Mouse (Mus musculus) Patski (cell line): ENCODE data around the gene 1500009C09Rik. TPM values are rescaled to one million over a fixed set of nuclear protein-coding genes. Genes with fewer than 3 reads are reported as not detected.

Experiments
- ATAC-seq: fragments of 100-300 bp; one replicate; pipeline ENCODE4 v1.8.0; 2021
- CTCF ChIA-PET: fragments of 350-600 bp; sonication (Branson Sonifier 250); formaldehyde crosslinking; loops from one replicate; lab custom pipeline; 2022; ENCODE audit warnings: inconsistent platforms; lab: Charles Lee
- POLR2A ChIA-PET: fragments of 350-600 bp; sonication (Branson Sonifier 250); formaldehyde crosslinking; loops from one replicate; lab custom pipeline; 2022; ENCODE audit warnings: antibody characterized with exemption, inconsistent platforms; lab: Charles Lee
- DNase-seq: peaks from one replicate; pipeline ENCODE4 v3.0.0-alpha.2; 2011; ENCODE audit warnings: low read depth, low spot score
- H3K27me3 ChIP-seq: fragments of 371-371 bp; one replicate; pipeline ENCODE4 v1.5.1; 2021
- CTCF ChIP-seq: fragments of 100-300 bp; IDR thresholded peaks from one replicate; pipeline ENCODE4 v1.5.1; 2021
- in situ Hi-C: fragments of 300-500 bp; cut with MboI; formaldehyde crosslinking; loops from 3 replicates; pipeline ENCODE4 v1.11.1; 2018; ENCODE audit warnings: low pct_unique_long_range_greater_than_20kb, mixed read lengths
- polyA plus RNA-seq: library from polyadenylated mRNA; unstranded; gene quantifications from one replicate; pipeline ENCODE4 v1.2.3, GENCODE M21; 2021

The 1500009C09Rik gene
- polyA plus RNA-seq, 1 experiment from 2014 or later, result not detected

GRCm38 (mm10) chr15:82220003-82220675 lies 32.1 kb upstream of the 1500009C09Rik start:
- in situ Hi-C loops, result no loop called here
- H3K27me3 ChIP-seq, result peaks cover 13% of the 10 kb centered on the region
- no peak for TF ChIP-seq CTCF
- CTCF ChIA-PET, result no interaction called here
- POLR2A ChIA-PET, result no interaction called here
- DNase-seq, result no peak
- ATAC-seq, result no peak

- H3K27me3 ChIP-seq, result peaks cover 13% of the 10 kb centered on the region
- in situ Hi-C loops, result no loop called here
Measured at GRCm38 (mm10) chr15:82221104-82221860, 30.9 kb upstream of the 1500009C09Rik start.

GRCm38 (mm10) chr15:82223251-82223650 lies 28.9 kb upstream of the 1500009C09Rik start:
- no peak for ATAC-seq
- ChIA-PET POLR2A (no interaction called here), CTCF (no interaction called here)
- no peak for TF ChIP-seq CTCF
- in situ Hi-C loops, result no loop called here
- H3K27me3 ChIP-seq, result peaks cover 11% of the 10 kb centered on the region
- DNase-seq, result no peak

More at GRCm38 (mm10) chr15:82221104-82221860, 30.9 kb upstream of the 1500009C09Rik start:
- ATAC-seq (no peak), DNase-seq (no peak)
- TF ChIP-seq CTCF, result no peak
- POLR2A ChIA-PET, result no interaction called here
- CTCF ChIA-PET, result interaction anchor here (1.5 kb wide), 1 partner anchor 15 kb away, joined by 5 read pairs; no protein-coding TSS in a partner anchor

- ATAC-seq (no peak), DNase-seq (no peak)
- POLR2A ChIA-PET, result no interaction called here
- CTCF ChIA-PET, result no interaction called here
- TF ChIP-seq CTCF, result no peak
- in situ Hi-C loops, result no loop called here
- peaks cover 11% of the 10 kb centered on the region for H3K27me3 ChIP-seq
Measured at GRCm38 (mm10) chr15:82223657-82224601, 28.3 kb upstream of the 1500009C09Rik start, which contains the start of gene Tnfrsf13c. Tnfrsf13c (minus strand) TSS chr15:82224369.

GRCm38 (mm10) chr15:82224602-82225215 lies 27.5 kb upstream of the 1500009C09Rik start:
- TF ChIP-seq CTCF, result no peak
- H3K27me3 ChIP-seq, result peaks cover 11% of the 10 kb centered on the region
- no peak for DNase-seq
- in situ Hi-C loops, result no loop called here
- ATAC-seq, result no peak
- POLR2A ChIA-PET, result interaction anchor here (0.5 kb wide), 1 partner anchor 770 kb away, joined by 3 read pairs; no protein-coding TSS in a partner anchor
- CTCF ChIA-PET, result interaction anchor here (1.0 kb wide), 1 partner anchor 12 kb away, joined by 3 read pairs; no protein-coding TSS in a partner anchor

- ATAC-seq (no peak), DNase-seq (no peak)
- in situ Hi-C loops, result no loop called here
- POLR2A ChIA-PET, result no interaction called here
- CTCF ChIA-PET, result no interaction called here
- no peak for TF ChIP-seq CTCF
- peaks cover 7% of the 10 kb centered on the region for H3K27me3 ChIP-seq
Measured at GRCm38 (mm10) chr15:82225769-82226168, 26.4 kb upstream of the 1500009C09Rik start.

GRCm38 (mm10) chr15:82229542-82230045 lies 22.6 kb upstream of the 1500009C09Rik start:
- ChIA-PET CTCF (no interaction called here), POLR2A (no interaction called here)
- DNase-seq, result no peak
- no peaks in the 10 kb centered on the region for H3K27me3 ChIP-seq
- in situ Hi-C loops, result no loop called here
- ATAC-seq, result no peak
- TF ChIP-seq CTCF, result no peak

- CTCF ChIA-PET, result no interaction called here
- H3K27me3 ChIP-seq, result no peaks in the 10 kb centered on the region
- no peak for ATAC-seq
- TF ChIP-seq CTCF, result no peak
- POLR2A ChIA-PET, result no interaction called here
- DNase-seq, result no peak
- in situ Hi-C loops, result no loop called here
Measured at GRCm38 (mm10) chr15:82230098-82230611, 22.0 kb upstream of the 1500009C09Rik start.

- no peaks in the 10 kb centered on the region for H3K27me3 ChIP-seq
- ChIA-PET POLR2A (no interaction called here), CTCF (interaction anchor here (1.1 kb wide), 1 partner anchor 13 kb away, joined by 3 read pairs; no protein-coding TSS in a partner anchor)
- ATAC-seq (no peak), DNase-seq (no peak)
- in situ Hi-C loops, result no loop called here
- TF ChIP-seq CTCF, result no peak
Measured at GRCm38 (mm10) chr15:82231100-82231499, 21.1 kb upstream of the 1500009C09Rik start.
